Mouse (Mus musculus): Measurements from ENCODE around the gene Sdhaf2.
A peak's percentile ranks its signal among the peaks of the same experiment; 100 is the strongest.

The Sdhaf2 gene

GRCm38 (mm10) chr19:10497512-10498160 is 28.3 kb downstream of the Sdhaf2 start:
- DNase-seq (ENCODE audit: low spot score in 2 of 2) = no peak

DNA sequence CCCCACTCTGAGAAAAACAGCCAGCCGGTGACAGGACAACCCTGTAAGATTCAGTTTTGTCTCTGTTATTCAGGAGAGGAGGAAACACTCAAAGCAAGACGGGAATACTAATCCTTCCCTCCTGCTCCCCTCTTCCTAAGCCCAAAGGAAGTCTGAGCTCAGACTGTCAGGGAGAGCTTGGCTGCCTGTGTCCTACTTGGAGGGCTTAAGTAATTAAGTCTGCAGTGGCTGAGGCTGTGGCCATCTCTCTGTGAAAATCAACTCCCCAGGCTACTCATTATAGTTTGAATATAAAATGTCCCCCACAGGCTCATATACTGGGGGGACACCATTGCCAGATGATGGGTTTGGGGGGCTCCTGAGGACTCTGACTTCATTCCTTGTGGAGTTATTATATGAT is 29.0 kb downstream of the Sdhaf2 start:
- DNase-seq (ENCODE audit: low spot score in 2 of 2) = no peak

DNA sequence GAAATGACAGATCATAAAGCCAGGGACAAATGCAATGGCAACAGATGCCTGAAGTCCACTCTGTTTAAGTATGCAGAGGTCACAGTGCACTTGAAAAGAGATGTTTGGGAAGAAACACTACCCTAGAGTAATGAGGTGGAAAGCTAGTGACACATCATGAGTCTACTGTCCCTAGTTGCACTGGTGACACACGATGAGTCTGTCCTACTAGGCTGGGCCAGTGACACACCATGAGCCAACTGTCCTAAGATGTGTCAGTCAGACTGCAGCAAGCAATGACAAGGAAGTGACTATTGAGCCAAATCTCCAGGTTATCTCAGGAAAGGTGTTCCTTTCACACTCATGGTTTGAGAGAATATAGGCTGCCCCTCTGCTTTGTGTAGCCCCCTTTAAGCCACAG is 30.3 kb downstream of the Sdhaf2 start:
- no peak for DNase-seq (ENCODE audit: low spot score in 2 of 2)

DNA sequence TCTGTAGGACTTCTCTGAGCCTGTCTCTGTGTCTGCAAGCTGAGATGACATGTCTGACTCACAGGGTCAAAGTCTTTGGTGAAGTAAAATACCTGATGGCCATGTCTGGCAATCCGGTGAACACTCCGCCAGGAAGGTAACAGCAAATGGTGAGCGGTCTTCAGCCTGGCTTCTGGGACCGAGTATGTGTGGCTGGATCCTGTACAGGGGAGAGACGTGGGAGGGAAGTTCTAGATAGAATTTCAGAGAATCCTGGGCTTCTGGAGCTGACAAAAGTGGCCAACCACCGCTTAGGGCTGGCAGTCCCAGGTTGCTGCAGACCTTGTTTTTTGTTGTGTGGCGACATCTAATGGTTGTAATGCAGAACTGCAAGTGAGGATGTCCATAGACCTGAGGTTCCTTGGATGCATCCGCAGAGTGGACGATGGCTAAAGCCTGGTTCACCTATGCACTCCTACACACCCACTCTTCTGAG is 39.6 kb downstream of the Sdhaf2 start:
- peak in 1 of 2 experiments; percentile 54 for DNase-seq (ENCODE audit: low spot score in 2 of 2)

GRCm38 (mm10) chr19:10482703-10483102 is 43.2 kb downstream of the Sdhaf2 start, which contains the start of gene Ppp1r32:
TSS of gene Ppp1r32 (minus strand) at chr19:10482928.
- DNase-seq (ENCODE audit: low spot score in 2 of 2) = no peak

GRCm38 (mm10) chr19:10479541-10479940 is 46.4 kb downstream of the Sdhaf2 start:
- DNase-seq (ENCODE audit: low spot score in 2 of 2) = no peak

DNA sequence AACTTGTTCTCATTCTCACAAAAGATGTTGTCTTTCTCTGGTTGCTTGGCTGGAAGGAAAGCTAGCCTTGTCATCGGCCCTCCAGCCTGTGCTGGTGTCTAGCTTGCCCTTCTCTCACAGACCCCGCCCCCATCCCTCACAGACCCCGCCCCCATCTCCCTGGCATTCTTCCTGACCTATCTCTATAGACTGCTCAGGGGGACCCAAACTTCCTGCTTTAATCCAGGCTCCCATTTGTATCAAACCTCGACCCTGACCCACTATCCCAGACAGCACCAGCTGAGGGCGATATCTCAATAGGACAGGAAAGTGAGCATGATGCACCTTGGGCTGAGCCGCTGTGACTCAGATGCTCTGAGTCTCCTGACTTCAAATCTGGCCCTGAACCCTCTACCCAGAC is 52.2 kb downstream of the Sdhaf2 start:
- no peak for DNase-seq (ENCODE audit: low spot score in 2 of 2)

GRCm38 (mm10) chr19:10472958-10473357 is 53.0 kb downstream of the Sdhaf2 start:
- DNase-seq (ENCODE audit: low spot score in 2 of 2) = no peak

- no peak for DNase-seq (ENCODE audit: low spot score in 2 of 2)
These were observed 56.7 kb downstream of the Sdhaf2 start for GRCm38 (mm10) chr19:10469171-10469658.

GRCm38 (mm10) chr19:10464427-10464826 is 61.5 kb downstream of the Sdhaf2 start:
- DNase-seq (ENCODE audit: low spot score in 2 of 2) = no peak

GRCm38 (mm10) chr19:10461584-10461983 is 64.4 kb downstream of the Sdhaf2 start:
- DNase-seq (ENCODE audit: low spot score in 2 of 2) = no peak

DNA sequence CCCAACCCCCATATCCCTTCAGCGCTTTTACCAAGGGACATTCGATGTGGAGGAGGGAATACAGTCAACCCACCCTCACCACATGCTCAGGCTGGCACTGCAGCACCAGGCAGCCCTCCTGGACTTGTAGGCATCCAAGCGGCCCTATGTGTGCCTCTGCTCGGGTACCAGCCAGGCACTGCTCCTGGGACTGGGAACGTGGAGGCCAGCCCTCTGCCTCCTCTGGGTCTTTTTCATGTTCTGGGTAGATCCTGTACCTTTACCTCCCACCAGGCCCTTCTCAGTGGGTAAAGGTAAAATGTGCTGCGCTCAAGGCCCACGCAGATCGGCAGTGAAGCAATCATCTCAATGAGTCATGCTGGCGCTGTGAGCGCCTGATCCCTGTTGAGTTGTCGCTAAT is 66.0 kb downstream of the Sdhaf2 start:
- no peak for DNase-seq (ENCODE audit: low spot score in 2 of 2)

DNA sequence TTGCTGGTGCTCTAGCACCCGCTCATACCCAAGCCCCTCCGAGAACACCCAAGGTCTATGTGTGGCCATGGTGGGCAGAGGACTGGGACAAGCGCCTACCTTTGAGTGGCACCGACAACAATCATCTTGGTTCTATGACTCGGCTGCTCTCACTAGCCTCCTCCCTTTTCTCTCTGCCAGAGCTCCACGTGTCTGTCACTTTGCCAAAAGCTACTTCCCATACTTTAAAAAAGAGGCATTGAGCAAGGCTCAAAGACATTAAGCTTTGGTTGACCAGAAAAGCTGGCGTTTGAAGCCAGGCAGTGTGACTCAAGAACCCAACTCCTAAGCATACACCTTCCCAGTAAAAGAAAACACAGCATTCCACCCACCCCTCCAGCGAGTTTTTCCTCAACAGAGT is 67.8 kb downstream of the Sdhaf2 start:
- no peak for DNase-seq (ENCODE audit: low spot score in 2 of 2)

DNA sequence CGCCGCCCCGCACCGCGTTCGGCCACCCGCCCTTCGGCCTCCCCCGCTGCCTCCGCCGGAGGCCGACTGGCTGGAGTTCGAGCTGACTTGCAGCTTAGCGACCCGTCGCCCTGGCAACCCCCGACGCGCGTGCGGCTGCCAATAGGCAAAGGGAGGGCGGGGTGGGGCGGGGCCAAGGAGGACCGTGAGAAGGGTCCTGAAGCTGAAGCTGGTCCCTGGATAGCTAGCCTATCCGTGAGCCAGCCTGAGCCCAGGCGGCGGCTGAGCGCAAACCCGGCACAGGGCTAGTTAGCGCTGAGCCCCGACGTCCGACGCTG is 68.5 kb downstream of the Sdhaf2 start:
- DNase-seq (ENCODE audit: low spot score in 2 of 2) = peak in 1 of 2 experiments; percentile 70

GRCm38 (mm10) chr19:10456752-10457483 is 69.0 kb downstream of the Sdhaf2 start, which contains the start of gene Lrrc10b:
TSS of gene Lrrc10b (minus strand) at chr19:10457473.
- peak in 1 of 2 experiments; percentile 74 for DNase-seq (ENCODE audit: low spot score in 2 of 2)

DNA sequence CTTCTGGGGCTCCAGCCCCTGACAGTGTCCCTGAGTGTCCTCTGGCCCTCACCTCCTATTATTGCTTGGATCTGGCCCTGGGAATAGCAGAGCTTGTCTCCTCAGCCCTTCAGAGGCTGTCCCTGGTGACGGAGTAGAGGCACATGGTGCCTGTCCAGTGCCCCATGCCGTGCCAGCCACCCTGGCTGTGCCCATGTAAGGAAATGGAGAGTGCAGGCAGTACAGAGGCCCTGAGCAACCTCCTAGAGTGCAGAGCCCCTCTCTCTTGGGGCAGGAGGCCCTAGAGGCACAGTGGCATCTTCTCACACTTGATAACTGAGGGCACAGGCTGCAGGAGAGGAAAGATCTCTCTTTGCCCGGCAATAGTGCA is 70.5 kb downstream of the Sdhaf2 start:
- DNase-seq (ENCODE audit: low spot score in 2 of 2) = no peak

DNA sequence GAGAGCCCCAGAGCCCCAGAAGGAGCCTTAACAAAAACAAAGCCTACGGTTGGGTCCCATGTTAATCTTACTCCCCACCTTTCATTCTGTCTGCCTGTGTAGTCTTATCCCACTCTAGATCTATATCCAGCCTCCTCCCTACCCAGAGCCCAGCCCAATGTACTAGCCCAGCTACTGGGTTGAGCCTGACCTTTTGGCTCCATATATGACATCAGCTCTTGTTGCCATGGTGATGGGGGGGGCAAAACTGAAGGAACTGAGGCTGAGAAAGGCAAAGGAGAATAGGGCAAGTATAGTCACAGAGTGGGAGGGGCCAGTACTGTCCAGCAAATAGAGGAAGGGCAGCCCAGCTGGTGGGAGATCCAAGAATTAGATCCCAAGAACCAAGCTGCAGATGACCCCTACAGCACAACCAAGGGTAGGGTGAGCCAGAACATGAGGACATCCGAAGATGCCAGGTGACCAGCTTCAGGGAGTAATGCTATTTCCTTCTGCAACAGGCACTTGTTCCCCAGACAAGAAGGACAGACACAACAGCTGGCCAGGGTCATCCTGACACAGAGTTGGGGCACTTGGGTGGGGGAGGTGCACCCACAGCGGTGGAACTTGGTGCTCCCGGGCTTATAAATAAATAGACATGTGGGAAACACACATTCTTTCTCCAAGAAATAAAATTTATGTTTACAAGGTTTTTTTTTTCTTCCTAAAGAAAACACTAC is 71.1 kb downstream of the Sdhaf2 start:
- no peak for DNase-seq (ENCODE audit: low spot score in 2 of 2)

All from frontal cortex, postnatal 10 days (tissue).